Mouse (Mus musculus) bone marrow macrophage, adult 2 months (primary cell): ENCODE measurements around the gene Pcca. TPM values are rescaled to one million over a fixed set of nuclear protein-coding genes. Genes with fewer than 3 reads are reported as not detected.

ENCODE experiments used
- H3K27ac ChIP-seq: 2 replicates; pipeline ENCODE4 v1.5.1; 2012; ENCODE audit warnings: low read depth, low read length; ENCODE audit not compliant: insufficient read depth
- H3K4me1 ChIP-seq: 2 replicates; pipeline ENCODE4 v1.6.1; 2012; ENCODE audit warnings: low read length; ENCODE audit not compliant: control insufficient read depth, insufficient read depth
- H3K4me3 ChIP-seq: 2 replicates; pipeline ENCODE4 v1.5.1; 2012; ENCODE audit warnings: mild to moderate bottlenecking, low read length, moderate library complexity; ENCODE audit not compliant: insufficient read depth
- CTCF ChIP-seq: IDR thresholded peaks from 2 replicates; pipeline ENCODE4 v1.5.1; 2012; ENCODE audit warnings: low read depth, mild to moderate bottlenecking, low read length, moderate library complexity
- POLR2A ChIP-seq: IDR thresholded peaks from 2 replicates; pipeline ENCODE4 v1.6.1; 2012; ENCODE audit warnings: mild to moderate bottlenecking, low read depth, low read length, borderline replicate concordance
- polyA plus RNA-seq: library from polyadenylated mRNA; stranded (reverse); fragments of >200 nt; gene quantifications from 2 replicates; pipeline ENCODE4 v1.2.4, GENCODE M21; 2012; ENCODE audit not compliant: missing spikeins, insufficient read depth, insufficient read length

The Pcca gene
- polyA plus RNA-seq, 1 experiment, result 26.3 TPM

DNA sequence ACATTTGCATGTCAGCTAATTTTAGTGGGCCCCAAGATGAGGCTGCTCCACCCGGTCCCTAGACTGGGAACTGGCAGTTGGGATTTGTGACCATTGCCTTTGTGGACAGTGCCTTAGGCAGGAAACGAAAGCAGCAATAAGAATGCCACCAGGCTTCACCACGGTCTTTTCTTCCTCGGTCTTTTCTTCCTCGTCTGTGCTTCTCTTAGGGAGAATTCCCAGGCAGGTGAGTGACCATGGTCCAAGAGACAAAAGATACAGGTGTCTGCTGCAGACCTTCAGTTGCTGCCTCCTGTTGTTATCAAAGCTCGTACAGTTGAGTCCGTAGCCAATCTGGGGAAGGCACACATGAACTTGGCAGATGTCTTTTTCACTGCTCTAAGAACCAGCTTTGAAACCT is 346.2 kb downstream of the Pcca start:
- no peak overlapping the region for H3K4me3 ChIP-seq
- TF ChIP-seq POLR2A (no peak), CTCF (no peak)
- H3K27ac ChIP-seq, result no peak overlapping the region
- peaks cover 5% of the 10 kb centered on the region for H3K4me1 ChIP-seq

DNA sequence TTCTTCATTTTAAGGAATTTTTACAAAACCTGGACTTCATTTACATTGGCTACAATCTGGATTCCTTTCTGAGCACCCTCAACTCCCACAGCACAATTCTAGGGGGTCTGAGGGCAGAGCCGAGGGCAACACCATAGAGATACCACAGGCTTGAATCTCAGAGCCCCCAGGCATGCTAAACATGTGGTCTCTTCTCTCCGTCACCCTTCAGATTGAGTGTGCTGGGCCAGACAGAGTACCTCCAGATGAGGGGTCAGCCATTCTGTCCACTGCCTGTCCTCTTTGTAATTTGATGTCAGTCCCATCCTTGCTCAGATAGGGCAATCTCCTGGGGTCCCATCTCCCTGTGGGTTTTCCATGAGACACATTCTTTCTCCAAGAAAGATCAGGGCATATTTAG is 347.6 kb downstream of the Pcca start:
- TF ChIP-seq CTCF, result no peak
- TF ChIP-seq POLR2A, result no peak
- H3K4me3 ChIP-seq, result no peak overlapping the region
- no peak overlapping the region for H3K27ac ChIP-seq
- peaks cover 5% of the 10 kb centered on the region for H3K4me1 ChIP-seq

DNA sequence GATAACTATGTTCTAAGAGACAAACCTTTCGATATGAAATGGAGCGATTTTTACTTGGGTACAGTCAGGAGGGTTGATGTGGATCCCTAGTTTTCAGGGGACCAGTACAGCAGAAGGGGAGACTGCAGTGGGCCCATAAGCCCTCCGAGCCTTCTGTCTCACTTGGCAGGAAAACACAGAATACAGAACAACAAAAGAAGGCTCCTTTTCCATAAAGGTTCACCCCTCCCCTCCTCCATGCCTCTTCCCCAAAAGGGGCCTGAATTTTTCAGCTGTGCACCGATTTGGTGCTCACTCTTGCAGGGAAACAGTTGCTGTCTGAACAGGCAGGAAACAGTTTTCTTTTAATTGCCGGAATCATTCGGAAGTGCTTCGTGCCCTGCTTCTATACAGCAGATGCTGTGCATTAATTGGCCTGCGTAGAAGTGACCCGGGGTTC is 348.1 kb downstream of the Pcca start:
- H3K4me1 ChIP-seq, result peaks cover 5% of the 10 kb centered on the region
- no peak overlapping the region for H3K27ac ChIP-seq
- no peak for TF ChIP-seq CTCF
- no peak overlapping the region for H3K4me3 ChIP-seq

DNA sequence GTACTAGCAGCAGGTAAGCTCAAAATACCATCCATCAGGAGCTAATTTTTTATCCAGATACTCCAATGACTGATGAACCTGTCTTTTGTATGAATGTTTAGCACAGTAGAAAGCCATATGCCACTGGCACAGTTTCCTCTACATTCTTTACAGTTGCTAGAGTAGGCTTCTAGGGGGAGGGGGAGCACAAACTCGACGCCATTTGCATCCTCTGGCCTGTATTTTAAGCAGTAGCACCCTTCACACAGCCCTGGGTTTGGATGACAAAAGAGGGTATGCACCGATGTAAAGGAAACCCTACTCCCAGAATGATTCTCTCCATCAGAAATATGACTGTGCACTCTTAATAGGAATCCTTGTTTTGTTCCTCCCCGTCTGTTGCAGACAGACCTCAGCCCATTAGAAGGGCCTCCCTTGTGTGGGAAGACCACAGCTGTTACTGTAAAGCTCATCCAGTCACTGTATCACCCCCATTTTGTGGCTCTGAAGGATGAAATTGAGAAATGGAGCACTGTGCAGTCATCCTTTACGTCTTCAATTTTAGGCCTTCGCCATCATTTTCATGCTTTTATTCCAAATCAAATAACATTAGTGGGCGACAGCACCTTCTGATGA is 348.8 kb downstream of the Pcca start:
- TF ChIP-seq CTCF (no peak), POLR2A (no peak)
- H3K4me3 ChIP-seq, result no peak overlapping the region
- peaks cover 5% of the 10 kb centered on the region for H3K4me1 ChIP-seq
- H3K27ac ChIP-seq, result no peak overlapping the region

DNA sequence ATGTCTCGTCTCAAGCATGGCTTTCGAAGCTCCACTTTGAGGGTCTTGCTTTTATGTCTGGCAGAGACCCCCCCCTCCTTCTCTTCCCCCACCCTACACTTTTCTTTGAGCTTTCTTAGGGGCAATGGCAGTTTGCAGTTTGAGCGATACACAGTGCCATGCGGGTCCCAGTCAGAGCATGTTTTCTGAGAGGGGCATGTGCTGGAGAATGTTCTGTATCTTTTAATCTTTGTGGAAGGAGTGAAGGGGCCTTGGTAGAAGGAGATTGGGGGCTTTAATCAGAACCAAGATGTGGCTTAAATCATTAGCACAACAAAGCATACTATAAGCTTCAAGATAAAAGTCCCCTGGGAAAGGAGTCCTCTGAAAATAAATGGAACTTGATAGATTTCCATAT is 349.3 kb downstream of the Pcca start:
- no peak for TF ChIP-seq POLR2A
- no peak for TF ChIP-seq CTCF
- H3K27ac ChIP-seq, result no peak overlapping the region
- no peak overlapping the region for H3K4me3 ChIP-seq
- peaks cover 5% of the 10 kb centered on the region for H3K4me1 ChIP-seq

DNA sequence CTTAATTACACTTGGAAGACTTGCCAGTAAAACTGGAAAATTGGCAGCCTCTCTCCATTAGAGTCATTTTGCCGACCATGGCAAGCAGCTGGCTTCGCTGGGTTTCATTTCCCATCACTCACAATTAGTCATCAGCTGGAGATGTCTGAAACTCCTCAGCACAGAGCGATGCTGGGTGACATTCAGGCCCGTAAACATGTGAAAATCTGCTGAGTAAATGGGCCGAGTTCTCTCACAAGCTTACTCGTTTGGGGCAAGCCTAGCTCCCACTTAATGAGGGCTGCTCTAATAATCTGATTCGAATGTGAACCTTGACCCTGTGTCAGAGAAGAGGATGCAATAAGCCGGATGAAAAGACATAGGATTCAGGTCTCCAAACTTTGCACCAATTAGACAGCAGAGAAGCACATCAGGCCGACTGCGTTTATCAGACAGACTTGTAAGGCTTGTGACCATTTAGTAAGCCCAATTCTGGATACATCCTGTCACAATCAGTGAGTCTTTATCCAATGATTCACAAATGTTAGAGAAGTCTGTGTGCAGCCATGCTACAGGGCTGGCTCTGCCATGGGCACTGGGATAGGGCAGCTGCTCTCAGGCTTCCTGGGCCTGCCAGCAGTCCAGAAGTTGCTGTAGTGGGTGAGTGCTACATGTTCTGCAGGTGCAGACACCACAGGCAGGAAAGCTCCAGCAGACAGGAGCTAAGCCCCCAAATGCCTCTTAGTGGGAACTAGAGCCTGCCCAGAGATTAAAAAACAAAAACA is 349.9 kb downstream of the Pcca start:
- TF ChIP-seq CTCF, result no peak
- no peak for TF ChIP-seq POLR2A
- H3K27ac ChIP-seq, result no peak overlapping the region
- peaks cover 5% of the 10 kb centered on the region for H3K4me1 ChIP-seq
- H3K4me3 ChIP-seq, result no peak overlapping the region

DNA sequence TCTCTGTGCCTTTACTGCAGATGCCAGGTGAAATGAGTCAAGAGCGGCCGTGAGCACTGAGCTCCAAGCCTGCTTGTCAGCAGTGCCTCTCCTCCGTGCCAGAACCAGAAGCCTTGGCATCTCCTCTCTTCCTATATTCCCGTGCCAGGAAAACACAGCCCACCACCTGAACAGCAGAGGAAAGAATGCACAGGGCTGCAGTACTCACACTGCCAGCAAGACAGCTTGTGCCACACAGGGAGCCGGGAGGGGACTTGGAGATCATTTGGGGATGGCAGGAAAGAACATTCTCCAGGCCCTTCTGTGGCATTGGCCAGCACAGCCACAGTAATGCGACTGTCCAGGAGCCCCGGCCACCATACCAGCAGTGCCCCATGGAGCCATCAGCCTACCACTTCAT is 351.8 kb downstream of the Pcca start:
- Histone ChIP-seq H3K4me1 (peaks cover 5% of the 10 kb centered on the region), H3K27ac (no peak overlapping the region), H3K4me3 (no peak overlapping the region)
- TF ChIP-seq CTCF (no peak), POLR2A (no peak)

DNA sequence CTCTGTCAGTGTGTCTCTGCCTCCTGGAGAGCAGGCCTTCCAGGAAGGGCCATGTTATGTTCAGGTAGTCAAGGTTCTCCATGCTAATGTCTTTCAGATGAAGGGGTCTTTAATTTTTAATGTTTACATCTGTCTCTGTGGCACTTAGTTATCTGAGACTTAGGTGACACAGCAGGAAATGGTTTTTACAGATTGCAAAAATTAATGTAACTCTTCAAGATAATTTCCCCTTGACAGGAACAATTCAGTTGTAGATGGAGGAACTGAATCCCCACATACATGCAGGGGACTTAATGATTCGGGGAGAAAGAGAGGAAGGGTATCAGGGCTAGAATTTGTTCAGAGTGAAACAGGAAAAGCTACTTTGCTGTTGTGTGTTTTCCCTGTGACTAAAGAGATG is 353.2 kb downstream of the Pcca start:
- no peak overlapping the region for H3K27ac ChIP-seq
- no peak overlapping the region for H3K4me3 ChIP-seq
- TF ChIP-seq POLR2A (no peak), CTCF (no peak)
- H3K4me1 ChIP-seq, result peaks cover 5% of the 10 kb centered on the region

DNA sequence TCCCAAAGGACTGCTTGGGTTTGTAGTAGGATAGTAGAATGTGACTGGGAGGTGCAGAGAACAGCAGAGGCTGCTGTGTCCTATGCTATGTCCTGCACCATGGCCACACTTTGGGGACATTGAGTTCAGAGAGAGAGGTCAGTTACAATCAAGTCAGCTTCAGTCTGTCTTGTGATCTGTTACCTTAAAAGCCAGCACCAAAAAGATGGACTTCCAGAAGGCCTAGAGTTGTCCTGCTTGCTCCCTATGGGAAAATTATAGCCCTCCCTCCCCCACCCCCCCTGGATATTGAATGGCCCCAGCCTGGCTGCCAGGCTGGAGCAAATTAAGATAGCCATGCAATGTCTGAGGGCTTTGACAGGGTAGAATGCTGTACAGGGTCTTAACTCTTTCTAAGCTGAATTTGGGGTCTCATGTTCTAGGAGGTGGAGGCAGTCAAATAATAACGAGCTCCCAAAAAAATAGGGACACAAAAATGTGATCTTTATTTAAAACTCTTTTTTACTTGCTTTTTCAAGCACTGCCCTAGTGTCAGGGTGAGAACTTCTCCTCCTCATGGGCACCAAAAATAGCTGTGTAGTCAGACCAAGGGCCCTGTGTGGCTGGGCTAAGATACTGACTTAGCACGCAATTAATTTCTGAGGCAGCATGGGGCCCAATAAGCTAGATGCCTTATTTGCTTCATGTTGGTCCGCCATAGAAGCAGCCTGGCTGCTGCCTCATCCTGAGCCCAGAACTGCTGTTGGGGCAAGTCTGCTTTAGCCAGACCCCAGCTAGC is 353.8 kb downstream of the Pcca start:
- no peak overlapping the region for H3K4me3 ChIP-seq
- H3K27ac ChIP-seq, result no peak overlapping the region
- TF ChIP-seq POLR2A, result no peak
- no peak for TF ChIP-seq CTCF
- peaks cover 5% of the 10 kb centered on the region for H3K4me1 ChIP-seq

DNA sequence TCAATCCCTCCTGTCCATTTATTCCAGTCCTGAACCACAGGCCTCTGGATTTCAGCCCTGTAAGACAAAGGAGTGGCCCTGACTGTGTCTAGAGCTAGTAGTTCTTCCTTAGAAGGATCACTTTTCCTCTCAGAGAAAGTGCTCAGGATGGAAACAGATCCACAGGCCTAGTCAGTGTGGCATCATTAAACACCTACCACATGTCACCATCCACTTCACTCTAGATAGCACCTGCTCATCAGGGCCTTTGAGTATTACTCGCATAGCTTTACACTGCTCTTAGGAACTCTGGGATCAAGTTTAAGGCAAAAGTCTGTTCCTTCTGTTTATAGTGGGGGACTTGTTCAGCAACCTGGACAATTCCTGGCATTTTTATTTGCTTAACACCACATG is 354.4 kb downstream of the Pcca start:
- H3K4me1 ChIP-seq, result peaks cover 5% of the 10 kb centered on the region
- TF ChIP-seq POLR2A (no peak), CTCF (no peak)
- no peak overlapping the region for H3K27ac ChIP-seq
- no peak overlapping the region for H3K4me3 ChIP-seq
